Mouse (Mus musculus) heart, adult 18-20 months (tissue): ENCODE measurements at regions not wholly inside any gene's neighbourhood (a gene's known extent, or its start where the extent isn't known, plus 50 kb on each side); places are given as distances from the start of the nearest gene placed in this dataset.

Source experiments
- DNase-seq, 2 experiments: peaks; one replicate each; pipeline ENCODE4 v3.0.0; 2021 to 2022; ENCODE audit warnings: mixed read lengths in 1 of 2

DNA sequence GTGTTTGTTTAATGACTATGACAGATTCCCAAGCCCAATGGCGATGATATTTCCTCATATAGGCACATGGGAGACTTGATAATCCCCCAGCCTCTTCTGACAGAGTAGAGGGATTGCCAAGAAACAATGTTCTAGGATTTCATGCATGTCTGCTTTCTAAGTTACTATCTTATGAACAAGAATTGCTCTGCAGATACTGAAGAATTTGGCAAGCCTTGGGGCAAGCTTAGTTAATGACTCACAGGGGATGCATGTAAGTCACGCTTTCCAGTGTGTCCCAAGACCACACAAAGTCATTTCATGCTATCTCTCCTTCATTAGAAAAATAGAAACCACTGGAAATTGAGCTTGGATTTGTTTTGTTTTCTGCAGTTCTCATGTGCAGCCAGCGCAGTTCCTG is 376.2 kb downstream of the Dcdc2c start:
- DNase-seq: peak in 1 of 2 experiments; percentile 4

DNA sequence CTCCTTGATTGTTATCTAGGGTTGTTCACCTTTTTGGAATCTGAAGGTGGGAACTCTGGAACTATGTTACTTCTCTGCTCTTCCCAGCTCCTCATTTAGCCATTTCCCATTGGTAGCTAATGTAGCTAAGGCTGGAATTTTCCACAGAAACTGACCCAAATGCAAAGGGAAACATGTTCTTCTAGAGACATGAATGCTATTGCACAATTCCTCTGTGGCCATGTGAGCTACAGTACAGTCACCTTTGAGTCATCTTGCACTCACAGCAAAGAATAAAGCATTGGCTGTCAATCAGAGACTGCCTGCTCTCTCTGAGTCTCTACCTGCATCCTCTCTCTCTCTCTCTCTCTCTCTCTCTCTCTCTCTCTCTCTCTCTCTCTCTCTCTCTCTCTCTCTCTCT is 378.1 kb downstream of the Dcdc2c start:
- DNase-seq: no peak

GRCm38 (mm10) chr12:28158786-28159185 is 393.4 kb downstream of the Dcdc2c start:
- no peak for DNase-seq

GRCm38 (mm10) chr12:28150759-28151158 is 401.4 kb downstream of the Dcdc2c start:
- no peak for DNase-seq

DNA sequence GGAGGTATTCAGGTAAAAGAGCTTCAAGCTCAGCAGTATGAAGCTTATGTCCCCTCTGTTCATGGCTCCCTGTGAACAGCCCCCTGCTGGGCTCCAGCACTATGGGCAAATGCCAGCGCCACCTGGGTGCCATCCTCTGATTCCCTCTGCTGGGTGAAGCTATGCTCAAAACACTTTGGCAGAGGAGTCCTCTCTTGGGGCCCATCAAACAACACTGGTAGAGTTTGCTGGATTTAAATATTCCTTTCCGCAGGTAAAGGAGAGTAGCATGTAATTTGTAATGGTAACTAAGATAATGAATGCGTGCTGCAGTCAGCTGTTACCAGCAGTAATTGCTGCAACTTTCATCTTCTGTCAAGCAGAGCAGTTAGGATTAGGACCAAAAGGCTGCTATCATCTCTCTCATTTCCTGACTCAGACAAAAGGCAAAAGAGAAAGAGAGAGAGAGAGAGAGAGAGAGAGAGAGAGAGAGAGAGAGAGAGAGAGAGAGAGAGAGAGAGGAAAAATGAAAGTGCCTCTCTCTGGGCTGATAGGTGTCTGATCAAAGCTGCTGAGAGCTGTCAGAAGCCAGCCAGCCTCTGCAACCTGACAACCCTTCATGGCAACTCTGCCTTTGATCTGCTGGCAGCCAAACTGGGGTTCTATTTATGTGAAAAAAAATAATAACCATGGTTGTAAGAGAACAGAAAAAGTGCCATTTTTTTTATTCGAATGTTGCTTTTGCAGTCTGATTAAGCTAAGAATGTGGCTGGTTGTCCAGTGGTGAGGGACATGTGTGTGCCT is 416.2 kb downstream of the Dcdc2c start:
- DNase-seq: no peak

DNA sequence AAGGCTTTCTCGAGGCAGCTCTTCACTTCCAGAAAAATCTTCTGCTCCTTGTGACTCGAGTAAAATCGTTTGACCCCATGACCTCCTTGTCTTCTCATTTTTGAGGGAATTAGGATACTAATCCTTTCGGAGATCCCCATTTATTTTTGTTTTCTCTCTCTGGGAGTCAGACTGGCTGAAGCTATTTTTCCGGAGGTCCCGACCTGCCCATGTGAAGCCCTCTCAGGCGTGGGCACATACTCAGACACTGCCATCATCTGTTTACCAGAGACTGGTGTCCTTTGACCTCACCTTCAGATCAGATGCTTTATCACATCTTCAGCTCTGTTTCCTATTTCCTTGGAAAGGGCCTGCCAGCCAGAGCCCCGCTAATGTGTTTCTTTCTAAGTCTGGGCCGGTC is 429.4 kb downstream of the Dcdc2c start:
- no peak for DNase-seq

DNA sequence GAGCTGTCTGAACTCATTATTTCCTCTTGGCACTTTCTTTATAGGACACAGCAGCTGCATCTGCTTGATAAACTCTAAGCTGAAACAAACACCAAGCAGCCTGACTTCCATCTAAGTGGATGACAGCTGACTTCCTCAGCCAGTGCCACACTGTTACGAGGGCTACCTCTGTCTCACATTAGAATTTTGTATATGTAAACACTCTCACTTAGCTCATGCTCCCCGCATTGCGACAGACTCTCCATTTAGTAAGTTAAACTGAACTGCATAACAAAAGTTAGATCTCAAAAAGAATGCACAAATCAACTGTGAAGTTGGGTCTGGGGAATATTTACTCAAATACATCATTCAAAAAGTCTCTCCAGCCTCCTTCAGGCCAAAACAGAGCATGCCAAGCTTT is 432.1 kb downstream of the Dcdc2c start:
- DNase-seq: peak; percentile 13 to 22

- DNase-seq: no peak
These were observed 461.5 kb downstream of the Dcdc2c start for GRCm38 (mm10) chr12:28090673-28091072.

DNA sequence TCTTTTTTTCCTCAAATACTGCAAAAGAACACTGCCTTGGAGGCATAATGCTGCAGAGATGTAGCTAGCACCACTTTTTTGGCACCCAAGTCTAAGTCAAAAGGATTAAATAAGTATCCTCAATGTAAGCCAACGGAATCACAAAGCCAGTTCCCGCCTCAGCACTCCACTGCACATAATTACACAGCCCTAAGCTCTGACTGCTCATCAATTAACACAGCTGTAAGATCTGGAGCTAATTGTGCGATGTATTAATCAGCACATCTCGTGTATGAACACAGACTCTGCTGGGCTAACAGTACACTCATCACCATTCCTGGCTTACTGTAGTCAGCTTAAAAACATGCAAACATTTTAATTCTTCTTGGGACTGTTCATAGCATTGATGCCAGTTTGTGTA is 466.7 kb downstream of the Dcdc2c start:
- no peak for DNase-seq

- no peak for DNase-seq
These were observed 475.6 kb downstream of the Dcdc2c start for GRCm38 (mm10) chr12:28076606-28077005.

DNA sequence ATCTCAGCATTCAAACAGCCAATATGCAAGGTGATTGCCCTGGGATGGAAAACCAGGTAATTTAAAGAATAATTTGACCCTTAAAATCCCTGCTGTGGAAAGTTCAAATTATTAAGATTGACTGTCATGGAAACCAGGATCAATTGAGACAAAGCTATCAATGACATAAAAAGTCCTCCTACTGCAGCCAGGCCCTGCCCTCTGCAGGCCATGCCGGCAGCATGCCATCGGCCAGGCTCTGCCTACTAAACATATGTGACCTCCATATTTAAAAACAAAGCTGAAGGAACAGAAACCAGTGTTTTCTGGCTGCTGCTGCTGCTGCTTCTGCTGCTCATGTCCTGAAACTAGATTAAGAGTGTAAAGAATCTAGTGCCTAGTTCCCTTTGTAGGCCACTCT is 483.6 kb downstream of the Dcdc2c start:
- no peak for DNase-seq

DNA sequence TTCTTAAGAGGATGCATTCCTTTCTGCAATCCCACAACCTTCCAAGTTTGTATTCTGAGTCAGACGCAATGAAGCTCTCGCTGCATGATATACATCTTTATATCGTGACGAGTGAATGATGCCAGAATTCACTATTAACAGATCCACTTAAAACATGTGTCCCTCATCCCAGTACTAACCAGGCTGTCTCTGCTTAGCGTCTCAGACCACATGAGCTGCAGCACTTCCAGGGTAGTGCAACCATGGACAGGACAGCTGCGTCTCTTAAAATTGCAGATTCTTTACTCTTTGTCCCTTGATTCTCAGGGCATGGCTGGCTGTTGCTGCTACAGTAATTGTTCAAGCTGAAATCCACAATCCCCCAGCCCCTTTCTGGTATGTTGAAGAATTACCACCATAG is 491.9 kb downstream of the Dcdc2c start:
- no peak for DNase-seq

GRCm38 (mm10) chr12:28055518-28056280 is 496.5 kb downstream of the Dcdc2c start:
- no peak for DNase-seq

- DNase-seq: no peak
These were observed 497.8 kb downstream of the Dcdc2c start for GRCm38 (mm10) chr12:28054444-28054843.

DNA sequence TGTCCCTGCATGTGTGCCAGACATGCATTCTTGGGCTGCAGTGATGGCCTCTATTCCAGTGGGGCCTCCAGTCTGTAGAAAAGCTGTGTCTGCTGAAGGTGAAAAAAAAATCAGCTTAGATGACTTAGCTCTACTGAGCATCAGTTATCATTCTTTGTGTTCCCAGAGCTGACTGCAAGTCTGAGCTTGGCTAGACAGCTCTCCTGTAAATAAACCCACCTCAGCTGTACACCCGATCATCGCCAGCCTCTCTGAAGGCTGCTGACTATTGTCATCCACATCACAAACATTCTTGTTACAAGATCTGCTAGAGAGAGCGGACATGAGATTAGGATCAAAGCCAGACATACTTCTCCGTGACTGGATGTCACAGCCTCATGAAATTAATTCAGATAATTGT is 504.2 kb downstream of the Dcdc2c start:
- DNase-seq: no peak

DNA sequence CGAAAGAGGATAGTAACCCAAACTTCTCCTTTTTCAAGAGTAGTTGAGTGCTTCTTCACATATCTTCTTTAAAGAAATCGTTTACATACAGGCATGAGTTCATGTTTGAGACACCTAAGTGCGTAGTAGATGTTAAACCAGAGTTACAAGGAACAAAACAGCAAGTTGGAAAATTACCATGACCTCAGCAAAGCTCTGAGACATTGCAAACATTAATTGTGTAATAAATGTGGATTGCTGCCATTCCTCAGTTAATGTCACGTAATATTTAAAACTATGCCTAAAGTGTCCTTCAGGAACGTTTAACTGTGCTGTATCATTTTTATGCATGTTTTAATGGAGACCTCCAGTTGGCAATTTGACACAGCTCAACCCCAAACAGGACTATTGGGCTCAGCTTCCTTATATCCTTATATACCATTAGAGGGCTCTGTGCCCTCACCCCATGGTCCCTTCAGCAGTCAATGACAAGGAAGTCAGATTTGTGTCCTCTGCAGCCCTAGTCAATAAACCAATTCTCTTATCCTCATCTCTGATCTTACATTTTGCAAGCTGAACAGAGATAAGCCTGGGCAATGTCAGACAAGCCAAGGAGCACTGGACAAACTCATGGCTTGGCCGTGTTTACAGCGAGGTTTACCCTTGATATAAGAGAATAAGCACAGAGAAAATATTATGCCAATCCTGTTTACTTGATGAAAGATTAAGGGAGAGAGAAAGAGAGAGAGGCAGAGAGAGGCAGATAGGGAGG is 513.9 kb downstream of the Dcdc2c start:
- no peak for DNase-seq

- DNase-seq: no peak
These were observed 553.0 kb downstream of the Dcdc2c start for GRCm38 (mm10) chr12:27999170-27999569.

DNA sequence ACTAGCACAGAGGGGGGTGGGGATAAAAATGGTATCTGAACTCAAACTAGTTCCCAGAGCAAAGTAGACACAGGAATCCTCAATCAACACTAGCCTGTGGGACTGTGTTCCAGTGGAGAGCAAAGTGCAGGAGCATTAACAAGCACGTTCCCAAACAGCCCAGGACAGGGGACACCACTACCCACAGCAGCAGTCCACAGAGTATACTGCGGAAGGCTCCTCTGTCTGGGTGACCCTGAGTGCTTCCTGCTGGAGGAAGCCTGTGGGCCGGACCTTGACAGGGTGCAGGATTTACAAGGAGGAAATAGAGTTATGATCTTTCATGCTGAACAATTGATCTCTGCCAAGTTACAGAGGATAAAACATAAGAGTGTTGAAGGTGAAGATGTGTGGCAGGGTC is 560.0 kb downstream of the Dcdc2c start:
- no peak for DNase-seq

DNA sequence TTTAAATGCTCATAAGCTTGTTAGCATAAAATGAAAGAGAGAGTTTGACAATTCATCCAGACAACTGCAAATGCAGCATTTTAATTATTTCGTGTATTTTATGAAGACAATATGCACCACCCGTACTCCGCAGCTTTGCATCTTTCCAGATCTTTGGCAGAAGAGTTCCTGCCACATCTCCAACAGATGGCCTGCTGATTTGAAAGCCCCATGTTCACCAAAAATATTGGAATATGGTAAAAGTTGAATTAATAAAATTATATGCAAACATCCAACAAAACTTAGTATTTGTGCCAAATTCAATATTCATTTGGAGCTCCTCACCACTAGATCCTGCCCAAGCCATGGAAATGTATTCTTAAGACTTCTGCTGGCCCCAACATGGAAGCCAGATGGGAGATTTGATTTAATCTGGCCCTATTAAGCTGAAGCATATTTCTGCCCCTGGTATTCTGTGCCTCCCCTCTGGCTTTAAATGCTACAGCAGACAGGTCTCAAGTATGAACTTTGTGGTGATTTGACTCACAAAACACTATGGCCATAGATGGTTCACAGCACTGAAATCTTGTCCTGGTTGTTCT is 567.8 kb downstream of the Dcdc2c start:
- no peak for DNase-seq

- no peak for DNase-seq
These were observed 573.8 kb downstream of the Dcdc2c start for GRCm38 (mm10) chr12:27978257-27978931.

GRCm38 (mm10) chr12:27977548-27978256 is 574.5 kb downstream of the Dcdc2c start:
- DNase-seq: no peak
